Mouse (Mus musculus) neural tube, embryonic 12.5 days (tissue): ENCODE data around the gene Dmap1. TPM values are rescaled to one million over a fixed set of nuclear protein-coding genes. Genes with fewer than 3 reads are reported as not detected.

Experiments
- ATAC-seq: fragments of 200-750 bp; cut with Nextera tagmentation; 2 replicates; pipeline ENCODE4 v1.8.0; 2017; ENCODE audit warnings: low read depth, mild to moderate bottlenecking, moderate TSS enrichment, moderate library complexity; ENCODE audit not compliant: low FRiP score
- H3K27ac ChIP-seq: fragments of 300-500 bp; sonication (generic); 2 replicates; pipeline ENCODE4 v1.5.1; 2016
- H3K27me3 ChIP-seq: fragments of 300-500 bp; sonication (generic); replicated peaks from 2 replicates; pipeline ENCODE4 v1.6.1; 2016; ENCODE audit warnings: mild to moderate bottlenecking
- H3K36me3 ChIP-seq: fragments of 300-500 bp; sonication (generic); 2 replicates; pipeline ENCODE4 v1.6.1; 2016; ENCODE audit warnings: mild to moderate bottlenecking
- H3K4me1 ChIP-seq: fragments of 300-500 bp; sonication (generic); 2 replicates; pipeline ENCODE4 v1.6.1; 2016
- H3K4me2 ChIP-seq: fragments of 300-500 bp; sonication (generic); replicated peaks from 2 replicates; pipeline ENCODE4 v1.6.1; 2016; ENCODE audit warnings: mild to moderate bottlenecking
- H3K4me3 ChIP-seq: fragments of 300-500 bp; sonication (generic); 2 replicates; pipeline ENCODE4 v1.5.1; 2016
- H3K9ac ChIP-seq: fragments of 300-500 bp; sonication (generic); 2 replicates; pipeline ENCODE4 v1.6.1; 2016; ENCODE audit warnings: mild to moderate bottlenecking
- H3K9me3 ChIP-seq: fragments of 300-500 bp; sonication (generic); 2 replicates; pipeline ENCODE4 v1.6.1; 2016; ENCODE audit warnings: mild to moderate bottlenecking
- WGBS: fragments of 180-500 bp; shearing (Covaris S2); methylation state at CpG from one replicate; pipeline ENCODE4 v1.1.7; 2016; 5-methylcytosine and 5-hydroxymethylcytosine counted together
- polyA plus RNA-seq: library from polyadenylated mRNA; unstranded; fragments of >200 nt; fragmentation: Nextera tagmentation; extraction: Ambion mirVana; gene quantifications from 2 replicates; pipeline ENCODE4 v1.2.1, GENCODE M21; 2016

Dmap1 gene
- polyA plus RNA-seq, 1 experiment from 2014 or later = 77.5 TPM

GRCm38 (mm10) chr4:117636891-117637613 lies 45.0 kb downstream of the Dmap1 start:
- WGBS = 52% methylated on average over 22 of the region's 22 CpGs
- peak; percentile 79; the same call in 1 of the 2 replicates for ATAC-seq
- Histone ChIP-seq H3K4me1 (peaks cover 12% of the 10 kb centered on the region; the same call in 1 of the 2 replicates), H3K27ac (peak overlapping the region; percentile 11), H3K36me3 (peaks cover 3% of the 10 kb centered on the region; the same call in 1 of the 2 replicates), H3K9me3 (no peaks in the 10 kb centered on the region), H3K9ac (no peak overlapping the region), H3K4me2 (no peak overlapping the region), H3K4me3 (no peak overlapping the region), H3K27me3 (no peaks in the 10 kb centered on the region)

GRCm38 (mm10) chr4:117636152-117636551 lies 45.9 kb downstream of the Dmap1 start:
- Histone ChIP-seq H3K36me3 (peaks cover 3% of the 10 kb centered on the region; the same call in 1 of the 2 replicates), H3K4me3 (no peak overlapping the region), H3K4me2 (no peak overlapping the region), H3K4me1 (peaks cover 12% of the 10 kb centered on the region; the same call in 1 of the 2 replicates), H3K27me3 (no peaks in the 10 kb centered on the region), H3K27ac (no peak overlapping the region), H3K9me3 (no peaks in the 10 kb centered on the region), H3K9ac (no peak overlapping the region)
- no peak for ATAC-seq
- 90% methylated on average over 4 of the region's 4 CpGs for WGBS

GRCm38 (mm10) chr4:117634642-117635041 lies 47.4 kb downstream of the Dmap1 start:
- no peak for ATAC-seq
- H3K4me2 ChIP-seq = no peak overlapping the region
- no peaks in the 10 kb centered on the region for H3K36me3 ChIP-seq
- no peaks in the 10 kb centered on the region for H3K9me3 ChIP-seq
- H3K27me3 ChIP-seq = no peaks in the 10 kb centered on the region
- H3K4me3 ChIP-seq = no peak overlapping the region
- no peak overlapping the region for H3K27ac ChIP-seq
- 92% methylated on average over 7 of the region's 7 CpGs for whole genome bisulfite sequencing
- no peak overlapping the region for H3K9ac ChIP-seq
- peaks cover 27% of the 10 kb centered on the region for H3K4me1 ChIP-seq

- WGBS = 79% methylated on average over 5 of the region's 5 CpGs
- ATAC-seq = no peak
- no peak overlapping the region for H3K9ac ChIP-seq
- no peaks in the 10 kb centered on the region for H3K36me3 ChIP-seq
- no peak overlapping the region for H3K4me3 ChIP-seq
- no peak overlapping the region for H3K27ac ChIP-seq
- peaks cover 34% of the 10 kb centered on the region for H3K4me1 ChIP-seq
- no peak overlapping the region for H3K4me2 ChIP-seq
- H3K9me3 ChIP-seq = no peaks in the 10 kb centered on the region
- H3K27me3 ChIP-seq = no peaks in the 10 kb centered on the region
Measured at GRCm38 (mm10) chr4:117633527-117633926, 48.5 kb downstream of the Dmap1 start.

- Histone ChIP-seq H3K27me3 (no peaks in the 10 kb centered on the region), H3K9ac (no peak overlapping the region), H3K4me2 (no peak overlapping the region), H3K4me3 (no peak overlapping the region), H3K27ac (no peak overlapping the region; the same call in 1 of the 2 replicates), H3K36me3 (no peaks in the 10 kb centered on the region), H3K4me1 (peaks cover 22% of the 10 kb centered on the region), H3K9me3 (no peaks in the 10 kb centered on the region)
- peak; percentile 63; the same call in 1 of the 2 replicates for ATAC-seq
- 27% methylated on average over 6 of the region's 6 CpGs for WGBS
Measured at GRCm38 (mm10) chr4:117630053-117630670, 51.9 kb downstream of the Dmap1 start.

GRCm38 (mm10) chr4:117628464-117628863 lies 53.6 kb downstream of the Dmap1 start:
- H3K4me1 ChIP-seq = peaks cover 35% of the 10 kb centered on the region
- no peak overlapping the region for H3K9ac ChIP-seq
- H3K27ac ChIP-seq = no peak overlapping the region
- H3K4me3 ChIP-seq = no peak overlapping the region
- no peak overlapping the region for H3K4me2 ChIP-seq
- WGBS = 42% methylated on average over 1 of the region's 1 CpGs
- H3K36me3 ChIP-seq = no peaks in the 10 kb centered on the region
- no peaks in the 10 kb centered on the region for H3K27me3 ChIP-seq
- ATAC-seq = no peak
- H3K9me3 ChIP-seq = no peaks in the 10 kb centered on the region

Other genes starting within 250 kb of the Dmap1 start
- gene Rnf220, start 185.2 kb downstream of the Dmap1 start, polyA plus RNA-seq = 107 and 111 TPM in 2 replicates
- gene Eri3, start 131.9 kb downstream of the Dmap1 start, polyA plus RNA-seq = 148 and 162 TPM in 2 replicates
- gene Gm12845, start 42.1 kb upstream of the Dmap1 start, polyA plus RNA-seq = not detected in 2 replicates
- gene Klf17, start 83.4 kb upstream of the Dmap1 start, polyA plus RNA-seq = not detected in 2 replicates
- 16.6 and 17.3 TPM in 2 replicates for gene Slc6a9, start 152.2 kb upstream of the Dmap1 start, polyA plus RNA-seq
- 1.4 and 2.7 TPM in 2 replicates for gene Ccdc24, start 190.3 kb upstream of the Dmap1 start, polyA plus RNA-seq
- gene B4galt2, start 201.2 kb upstream of the Dmap1 start, polyA plus RNA-seq = 44.5 and 46.9 TPM in 2 replicates
- 308 and 323 TPM in 2 replicates for gene Atp6v0b, start 205.1 kb upstream of the Dmap1 start, polyA plus RNA-seq
- 23.0 and 27.5 TPM in 2 replicates for gene Dph2, start 209.8 kb upstream of the Dmap1 start, polyA plus RNA-seq
- gene Ipo13, start 232.7 kb upstream of the Dmap1 start, polyA plus RNA-seq = 65.7 and 68.5 TPM in 2 replicates
- 1.3 and 3.1 TPM in 2 replicates for gene Artn, start 247.5 kb upstream of the Dmap1 start, polyA plus RNA-seq